Mouse (Mus musculus): ENCODE measurements around the gene Il9r. TPM values are rescaled to one million over a fixed set of nuclear protein-coding genes. Genes with fewer than 3 reads are reported as not detected.

Gene Il9r
- polyA plus RNA-seq, 1 experiment from 2014 or later = not detected

DNA sequence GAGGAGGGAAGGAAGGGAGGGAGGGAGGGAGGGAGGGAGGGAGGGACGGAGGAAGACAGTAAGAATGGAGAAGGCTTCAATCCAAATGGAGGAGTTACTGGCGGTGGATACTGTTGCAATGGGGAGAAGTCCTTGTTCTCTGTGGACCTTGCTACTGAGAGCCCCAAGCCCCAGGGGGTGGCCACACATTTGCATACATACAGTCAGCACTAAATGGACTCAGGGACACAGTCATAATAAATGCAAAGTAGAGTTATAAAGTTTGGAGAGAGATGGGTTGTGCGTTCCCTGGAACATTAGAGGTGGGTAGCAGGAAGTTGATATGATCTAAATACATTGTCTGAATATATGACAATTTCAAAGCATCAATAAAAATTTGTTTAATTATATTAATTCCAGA is 14.0 kb downstream of the Il9r start:
- no peak overlapping the region for H3K4me3 ChIP-seq (ENCODE audit: low read depth, low read length)
- no peak overlapping the region for H3K4me2 ChIP-seq (replicated peaks; ENCODE audit: low read depth)
- no peaks in the 10 kb centered on the region for H3K27me3 ChIP-seq (replicated peaks; ENCODE audit: control insufficient read depth, insufficient read depth, low read length)
- H3K27ac ChIP-seq (ENCODE audit: low read depth, low read length) = no peak overlapping the region
- ATAC-seq = no peak
- H3K36me3 ChIP-seq (ENCODE audit: control insufficient read depth, insufficient read depth) = no peaks in the 10 kb centered on the region
- H3K4me1 ChIP-seq (replicated peaks; ENCODE audit: control insufficient read depth, insufficient read depth, low read length) = no peaks in the 10 kb centered on the region
- 69% methylated on average over 3 of the region's 3 CpGs for WGBS
- no peaks in the 10 kb centered on the region for H3K9me3 ChIP-seq (ENCODE audit: control insufficient read depth)
- H3K9ac ChIP-seq (ENCODE audit: low read depth, low read length) = no peak overlapping the region
- no peak for TF ChIP-seq CTCF (IDR thresholded peaks at IDR 0.05; ENCODE audit: low read depth)

DNA sequence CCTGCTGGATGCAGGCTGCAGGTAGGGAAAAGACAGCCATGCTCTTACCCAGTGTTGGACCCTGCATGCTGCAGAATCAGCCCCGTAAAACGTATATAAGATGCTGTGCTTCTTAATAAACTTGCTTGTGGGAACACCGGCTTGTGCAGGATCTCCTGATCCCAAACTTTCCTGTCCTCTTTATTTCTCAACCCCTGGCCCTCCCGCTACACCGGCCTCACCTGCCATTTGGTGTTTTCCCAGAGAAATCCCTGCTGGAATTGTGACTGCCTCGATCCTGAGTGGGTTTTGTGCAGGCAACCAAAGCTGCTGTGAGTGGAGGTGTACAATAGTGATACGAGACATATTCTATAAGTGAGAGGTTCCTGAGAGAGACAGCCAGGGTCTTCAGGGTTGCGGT is 15.6 kb downstream of the Il9r start:
- Histone ChIP-seq H3K4me1 (replicated peaks; ENCODE audit: control insufficient read depth, insufficient read depth, low read length) (no peaks in the 10 kb centered on the region), H3K4me3 (ENCODE audit: low read depth, low read length) (no peak overlapping the region), H3K27me3 (replicated peaks; ENCODE audit: control insufficient read depth, insufficient read depth, low read length) (no peaks in the 10 kb centered on the region), H3K36me3 (ENCODE audit: control insufficient read depth, insufficient read depth) (no peaks in the 10 kb centered on the region), H3K9ac (ENCODE audit: low read depth, low read length) (no peak overlapping the region), H3K9me3 (ENCODE audit: control insufficient read depth) (no peaks in the 10 kb centered on the region), H3K4me2 (replicated peaks; ENCODE audit: low read depth) (no peak overlapping the region), H3K27ac (ENCODE audit: low read depth, low read length) (no peak overlapping the region)
- 88% methylated on average over 8 of the region's 8 CpGs for WGBS
- no peak for TF ChIP-seq CTCF (IDR thresholded peaks at IDR 0.05; ENCODE audit: low read depth)
- no peak for ATAC-seq

DNA sequence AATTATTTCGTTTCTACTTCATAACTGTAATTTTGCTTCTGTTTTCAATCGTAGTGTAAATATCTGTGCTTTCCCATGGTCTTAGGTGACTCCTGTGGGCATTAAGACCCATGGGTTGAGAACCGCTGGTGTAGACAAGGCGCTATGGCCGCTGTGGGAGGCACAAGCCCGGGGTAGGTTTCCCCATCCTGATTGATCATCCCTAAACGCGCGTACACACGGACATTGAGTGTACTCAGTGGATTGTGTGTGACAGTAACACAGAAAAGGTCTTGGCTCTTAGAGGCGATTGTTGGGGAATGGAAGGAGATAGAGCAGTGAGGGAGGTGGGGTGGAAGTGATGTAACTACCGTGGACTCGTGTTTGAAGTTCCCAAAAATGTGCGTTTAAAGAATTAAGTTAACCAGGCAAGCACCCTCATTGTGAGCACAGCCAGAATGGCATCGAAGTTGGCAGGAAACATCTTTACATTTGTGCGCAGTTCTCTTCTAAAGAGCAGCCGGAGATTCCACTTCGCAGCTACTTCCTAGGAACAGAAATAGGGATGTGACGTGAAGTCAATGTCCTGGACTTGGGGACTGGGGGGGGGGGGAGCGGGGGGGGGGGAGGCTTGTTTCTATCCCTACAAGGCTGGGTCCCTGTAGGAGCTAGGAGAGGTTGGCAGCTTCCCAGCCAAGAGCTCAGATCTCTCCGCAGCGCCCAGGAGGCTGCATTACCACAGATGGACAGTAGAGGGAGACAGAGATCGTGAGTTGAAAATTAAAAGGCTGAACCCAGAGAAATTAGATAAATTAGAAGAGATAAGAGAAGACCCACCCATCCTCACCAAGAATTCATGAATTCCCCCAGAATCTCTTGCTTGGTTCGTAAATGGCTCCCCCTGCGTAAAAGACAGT is 17.9 kb downstream of the Il9r start:
- peak; percentile 89 for TF ChIP-seq CTCF (IDR thresholded peaks at IDR 0.05; ENCODE audit: low read depth)
- no peaks in the 10 kb centered on the region for H3K9me3 ChIP-seq (ENCODE audit: control insufficient read depth)
- no peak overlapping the region for H3K4me2 ChIP-seq (replicated peaks; ENCODE audit: low read depth)
- 41% methylated on average over 24 of the region's 25 CpGs for WGBS
- no peaks in the 10 kb centered on the region for H3K36me3 ChIP-seq (ENCODE audit: control insufficient read depth, insufficient read depth)
- H3K27ac ChIP-seq (ENCODE audit: low read depth, low read length) = no peak overlapping the region
- no peak for ATAC-seq
- H3K4me3 ChIP-seq (ENCODE audit: low read depth, low read length) = no peak overlapping the region
- H3K9ac ChIP-seq (ENCODE audit: low read depth, low read length) = no peak overlapping the region
- no peaks in the 10 kb centered on the region for H3K4me1 ChIP-seq (replicated peaks; ENCODE audit: control insufficient read depth, insufficient read depth, low read length)
- no peaks in the 10 kb centered on the region for H3K27me3 ChIP-seq (replicated peaks; ENCODE audit: control insufficient read depth, insufficient read depth, low read length)

DNA sequence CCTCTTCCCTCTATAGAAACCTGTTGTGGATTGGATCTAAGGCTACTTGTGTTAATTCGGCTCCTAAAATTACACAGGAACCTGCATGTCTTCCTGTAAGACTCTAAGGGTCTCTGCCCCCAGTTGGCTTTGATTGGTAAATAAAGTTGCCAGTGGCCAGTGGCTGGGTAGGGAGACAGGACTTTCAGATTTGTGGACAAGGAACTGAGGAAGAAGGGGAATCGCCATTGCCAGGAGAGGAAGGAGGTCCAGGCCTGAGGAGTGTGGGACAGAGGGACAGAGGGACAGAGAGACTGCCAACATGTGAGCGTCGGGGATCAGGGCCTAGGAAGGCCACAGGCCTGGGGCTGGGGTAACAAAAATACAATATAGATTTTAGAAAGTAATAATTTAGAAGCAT is 18.8 kb downstream of the Il9r start:
- Histone ChIP-seq H3K27me3 (replicated peaks; ENCODE audit: control insufficient read depth, insufficient read depth, low read length) (no peaks in the 10 kb centered on the region), H3K9ac (ENCODE audit: low read depth, low read length) (no peak overlapping the region), H3K4me2 (replicated peaks; ENCODE audit: low read depth) (no peak overlapping the region), H3K4me3 (ENCODE audit: low read depth, low read length) (no peak overlapping the region), H3K4me1 (replicated peaks; ENCODE audit: control insufficient read depth, insufficient read depth, low read length) (no peaks in the 10 kb centered on the region), H3K27ac (ENCODE audit: low read depth, low read length) (no peak overlapping the region), H3K36me3 (ENCODE audit: control insufficient read depth, insufficient read depth) (no peaks in the 10 kb centered on the region), H3K9me3 (ENCODE audit: control insufficient read depth) (no peaks in the 10 kb centered on the region)
- 72% methylated on average over 4 of the region's 4 CpGs for WGBS
- no peak for TF ChIP-seq CTCF (IDR thresholded peaks at IDR 0.05; ENCODE audit: low read depth)
- ATAC-seq = no peak

DNA sequence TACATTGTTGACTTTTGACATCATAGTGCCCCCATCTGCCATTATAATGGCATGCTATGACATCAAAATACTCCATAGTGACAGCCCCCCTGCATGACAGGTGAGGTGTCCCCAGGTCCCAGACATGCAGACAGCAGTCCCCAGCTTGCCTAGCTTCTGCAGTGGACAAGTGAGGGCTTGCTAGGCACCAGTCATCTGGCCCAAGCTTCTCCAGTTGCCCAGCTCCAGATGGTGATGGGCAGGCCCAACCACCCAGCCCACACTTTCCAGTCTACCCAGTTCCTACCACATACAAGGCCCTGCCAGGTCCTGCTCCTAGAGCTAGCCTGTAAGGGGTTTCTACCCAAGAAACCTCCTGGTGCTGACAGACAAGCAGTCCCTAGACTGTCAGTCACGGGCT is 21.6 kb downstream of the Il9r start:
- ATAC-seq = no peak
- H3K9me3 ChIP-seq (ENCODE audit: control insufficient read depth) = no peaks in the 10 kb centered on the region
- no peak overlapping the region for H3K9ac ChIP-seq (ENCODE audit: low read depth, low read length)
- WGBS = 68% methylated on average over 1 of the region's 1 CpGs
- TF ChIP-seq CTCF (IDR thresholded peaks at IDR 0.05; ENCODE audit: low read depth) = no peak
- H3K36me3 ChIP-seq (ENCODE audit: control insufficient read depth, insufficient read depth) = no peaks in the 10 kb centered on the region
- no peak overlapping the region for H3K4me3 ChIP-seq (ENCODE audit: low read depth, low read length)
- H3K4me1 ChIP-seq (replicated peaks; ENCODE audit: control insufficient read depth, insufficient read depth, low read length) = no peaks in the 10 kb centered on the region
- no peaks in the 10 kb centered on the region for H3K27me3 ChIP-seq (replicated peaks; ENCODE audit: control insufficient read depth, insufficient read depth, low read length)
- H3K27ac ChIP-seq (ENCODE audit: low read depth, low read length) = no peak overlapping the region
- H3K4me2 ChIP-seq (replicated peaks; ENCODE audit: low read depth) = no peak overlapping the region

DNA sequence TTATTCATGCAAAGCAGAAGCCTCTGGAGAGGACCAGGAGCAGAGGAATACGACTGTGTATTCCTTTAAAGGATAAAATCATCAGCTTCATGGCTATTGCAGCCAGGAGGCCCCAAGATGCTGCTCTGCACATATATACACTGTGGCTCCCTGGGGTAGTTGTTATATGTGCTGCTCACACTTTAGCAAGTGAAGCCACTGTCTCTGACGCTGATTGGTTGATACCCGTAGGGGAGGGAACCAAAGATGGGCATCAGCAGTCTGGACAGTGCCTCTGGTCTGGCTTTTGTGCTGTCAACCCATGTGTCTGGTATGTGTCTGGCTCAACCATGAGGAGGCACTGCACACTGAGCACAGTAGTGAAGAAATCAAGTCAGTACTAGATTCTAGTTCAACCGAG is 33.4 kb downstream of the Il9r start:
- WGBS = 62% methylated on average over 4 of the region's 4 CpGs
- H3K4me1 ChIP-seq (replicated peaks; ENCODE audit: control insufficient read depth, insufficient read depth, low read length) = no peaks in the 10 kb centered on the region
- ATAC-seq = no peak
- no peak overlapping the region for H3K27ac ChIP-seq (ENCODE audit: low read depth, low read length)
- no peak overlapping the region for H3K4me2 ChIP-seq (replicated peaks; ENCODE audit: low read depth)
- no peak overlapping the region for H3K4me3 ChIP-seq (ENCODE audit: low read depth, low read length)
- H3K36me3 ChIP-seq (ENCODE audit: control insufficient read depth, insufficient read depth) = no peaks in the 10 kb centered on the region
- H3K27me3 ChIP-seq (replicated peaks; ENCODE audit: control insufficient read depth, insufficient read depth, low read length) = 0 out of 2 replicates have a peak, but pooled peaks cover under 1% of the 10 kb centered on the region
- no peak overlapping the region for H3K9ac ChIP-seq (ENCODE audit: low read depth, low read length)
- no peak for TF ChIP-seq CTCF (IDR thresholded peaks at IDR 0.05; ENCODE audit: low read depth)
- H3K9me3 ChIP-seq (ENCODE audit: control insufficient read depth) = no peaks in the 10 kb centered on the region

Data from intestine, postnatal 0 days (tissue).